Mouse (Mus musculus) ES-CJ7 (cell line): ENCODE data around the gene Tom1l1.

Experiments
- DNase-seq: peaks from one replicate; pipeline ENCODE4 v3.0.0; 2011; ENCODE audit warnings: low read depth, low spot score

Gene Tom1l1

DNA sequence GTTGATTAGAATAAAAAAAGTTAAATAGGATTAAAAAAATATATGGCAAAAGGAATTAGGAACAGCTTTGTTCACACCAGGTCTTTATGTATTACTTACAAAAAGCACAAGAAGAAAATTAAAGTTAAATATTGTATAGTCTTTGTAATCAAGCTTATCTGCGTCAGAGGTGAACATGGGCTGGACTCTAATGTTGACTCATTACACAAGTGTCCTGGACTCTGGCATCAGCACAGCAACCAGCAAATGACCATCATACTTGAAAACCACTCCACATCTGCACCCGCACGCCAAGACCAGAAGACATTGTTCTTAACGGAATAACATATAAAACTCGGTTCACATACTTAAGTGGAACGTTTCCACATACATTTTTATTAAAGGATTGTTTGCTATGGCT lies 20.8 kb downstream of the Tom1l1 start:
- DNase-seq = no peak

GRCm38 (mm10) chr11:90666916-90667315 lies 21.2 kb downstream of the Tom1l1 start:
- DNase-seq = no peak

GRCm38 (mm10) chr11:90666144-90666757 lies 21.9 kb downstream of the Tom1l1 start:
- DNase-seq = no peak

- DNase-seq = no peak
These were observed 23.0 kb downstream of the Tom1l1 start for GRCm38 (mm10) chr11:90665161-90665560.

- no peak for DNase-seq
These were observed 23.7 kb downstream of the Tom1l1 start for GRCm38 (mm10) chr11:90664345-90664986.

GRCm38 (mm10) chr11:90663618-90664297 lies 24.4 kb downstream of the Tom1l1 start:
- no peak for DNase-seq

- no peak for DNase-seq
These were observed 25.1 kb downstream of the Tom1l1 start for GRCm38 (mm10) chr11:90663052-90663451.

GRCm38 (mm10) chr11:90660662-90661061 lies 27.5 kb downstream of the Tom1l1 start:
- no peak for DNase-seq

- DNase-seq = no peak
These were observed 30.6 kb downstream of the Tom1l1 start for GRCm38 (mm10) chr11:90657527-90657926.

DNA sequence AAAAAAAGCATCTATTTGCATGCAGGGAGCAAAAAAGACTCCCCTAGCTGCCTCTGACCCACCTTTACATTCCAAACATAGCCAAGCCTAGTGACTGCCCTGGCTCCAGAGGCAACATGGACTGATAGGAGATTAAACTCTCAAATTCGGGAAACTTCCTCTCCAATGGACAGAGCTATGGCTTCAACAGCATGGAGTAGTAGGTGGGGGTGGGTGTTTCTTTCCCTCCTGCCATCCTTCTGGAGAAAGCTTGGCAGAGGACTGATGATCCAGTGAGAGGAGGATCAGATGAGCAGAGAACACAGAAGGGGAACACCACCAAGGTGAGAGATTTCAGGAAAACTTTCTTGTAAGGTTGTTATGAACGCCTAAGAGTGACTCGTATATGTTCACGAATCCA lies 35.6 kb downstream of the Tom1l1 start:
- DNase-seq = no peak

GRCm38 (mm10) chr11:90650231-90650885 lies 37.8 kb downstream of the Tom1l1 start:
- DNase-seq = no peak

DNA sequence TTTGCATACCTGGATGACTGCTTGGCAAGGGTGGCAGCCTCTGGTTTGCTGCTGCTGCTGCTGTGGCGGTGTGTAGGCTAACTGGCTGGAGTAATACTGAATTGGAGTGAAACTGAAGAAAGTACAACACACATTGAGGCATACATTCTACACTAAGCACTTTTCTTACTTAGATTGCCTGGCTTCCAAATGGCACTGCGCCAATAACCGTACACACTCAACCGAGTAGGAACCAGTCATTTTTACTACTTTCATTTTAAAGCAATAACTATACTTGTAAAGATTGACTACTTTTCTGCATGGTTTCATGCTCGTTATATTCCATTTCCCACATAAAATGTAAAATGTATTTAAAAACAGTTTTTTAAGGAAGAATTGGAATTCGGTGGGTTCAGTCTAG lies 38.4 kb downstream of the Tom1l1 start:
- DNase-seq = no peak

GRCm38 (mm10) chr11:90638312-90638830 lies 49.8 kb downstream of the Tom1l1 start:
- DNase-seq = peak; percentile 71

DNA sequence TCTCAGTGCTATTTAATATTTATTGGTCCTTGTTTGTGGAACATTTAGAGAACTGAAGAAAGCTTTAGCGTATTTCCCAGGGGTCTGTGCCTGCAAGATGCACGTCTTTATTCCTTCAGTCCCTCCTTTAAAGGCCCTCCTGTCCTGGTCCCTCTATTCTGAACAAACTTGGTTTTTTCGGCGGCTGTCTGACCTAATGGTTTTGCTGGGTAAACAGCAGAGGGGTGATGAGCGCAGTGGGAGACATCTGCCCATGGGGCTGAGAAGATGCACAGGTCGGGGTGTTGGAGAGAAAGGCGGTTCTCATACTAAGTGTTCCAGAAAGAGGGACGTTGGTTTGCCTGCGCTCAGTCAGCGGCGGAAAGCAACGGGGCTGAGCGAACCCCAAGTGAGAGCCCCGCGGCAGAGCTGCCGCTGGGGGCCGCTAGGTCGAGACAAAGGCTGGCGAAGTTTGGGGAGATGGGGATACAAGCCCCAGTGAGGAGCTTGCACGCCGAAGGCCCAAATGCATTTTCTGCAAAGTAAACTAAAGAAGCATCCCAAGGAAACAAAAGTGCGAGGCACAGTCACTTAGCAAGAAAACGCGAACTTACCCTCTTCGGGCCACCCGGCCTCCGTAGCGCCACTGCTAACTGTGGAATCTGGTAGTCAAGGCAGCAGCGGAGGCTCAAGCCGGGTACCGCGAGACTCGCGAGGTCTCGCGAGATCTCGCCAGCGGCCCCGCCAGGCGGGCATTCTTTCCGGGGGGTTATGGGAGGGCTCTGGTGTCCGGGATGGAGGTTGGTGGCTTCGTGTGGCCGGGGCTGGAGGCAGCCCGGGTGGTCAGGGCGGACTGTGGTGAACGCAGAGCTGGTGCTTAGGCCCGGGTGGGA lies 50.5 kb downstream of the Tom1l1 start, which contains the start of the genes Stxbp4 and Cox11:
Gene Stxbp4 (minus strand): TSS at position 645 of the 872 bp plus-strand sequence.
Gene Cox11 (plus strand): TSS at position 734 of the 872 bp plus-strand sequence.
- peak; percentile 96 for DNase-seq

- DNase-seq = no peak
These were observed 53.5 kb downstream of the Tom1l1 start for GRCm38 (mm10) chr11:90634661-90635060.

GRCm38 (mm10) chr11:90632480-90632879 lies 55.7 kb downstream of the Tom1l1 start:
- DNase-seq = no peak

DNA sequence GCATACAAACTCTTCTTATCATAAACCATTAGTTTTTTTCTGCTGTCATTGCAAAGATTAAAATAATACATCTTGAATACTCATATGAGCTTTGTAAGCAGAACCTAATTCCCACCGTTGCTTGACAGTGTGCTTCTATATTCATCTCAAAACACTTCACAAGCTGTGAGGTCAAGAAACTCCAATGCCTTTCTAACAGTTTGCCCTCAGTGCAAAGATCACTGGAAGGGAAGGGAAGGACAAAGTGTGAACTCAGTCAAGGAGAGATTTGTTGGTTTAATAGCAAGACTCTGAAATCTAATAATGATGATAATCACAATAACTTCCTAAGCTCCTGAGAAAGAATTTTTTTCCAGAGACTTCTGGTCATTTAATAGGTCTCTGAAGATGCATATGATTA lies 60.4 kb downstream of the Tom1l1 start:
- no peak for DNase-seq

- no peak for DNase-seq
These were observed 63.0 kb downstream of the Tom1l1 start for GRCm38 (mm10) chr11:90625174-90625573.

DNA sequence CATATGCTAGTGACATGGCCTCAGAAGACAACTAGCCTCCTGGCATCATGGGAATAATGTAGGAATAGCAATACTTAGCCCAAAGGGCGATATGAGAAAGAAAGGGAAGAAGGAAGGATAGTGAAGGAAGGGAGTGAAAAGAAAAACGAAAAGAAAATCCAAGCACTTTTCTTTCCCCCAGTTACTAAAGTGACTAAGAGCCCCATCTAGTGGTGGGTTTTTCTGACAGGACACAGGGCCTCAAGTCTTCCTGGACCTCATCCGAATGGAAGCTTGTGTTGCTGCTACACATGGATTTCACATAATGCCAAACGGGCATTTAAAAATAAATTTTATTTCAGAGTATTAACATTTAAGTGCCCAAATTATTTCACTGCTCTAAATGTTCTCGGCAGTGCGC lies 64.7 kb downstream of the Tom1l1 start:
- peak; percentile 38 for DNase-seq

GRCm38 (mm10) chr11:90622500-90622899 lies 65.7 kb downstream of the Tom1l1 start:
- no peak for DNase-seq

- no peak for DNase-seq
These were observed 66.1 kb downstream of the Tom1l1 start for GRCm38 (mm10) chr11:90622044-90622443.
